ENCODE assay signal across 26 mouse cellular contexts in genomic region chr10:119558432-119558831, GRCm38 (mm10).
DNase-seq lines count a peak whose midpoint lies in the region; ATAC-seq and TF ChIP-seq lines count a peak whose summit lies in the region.
"Had no signal": no experiment of that assay in that cellular context is flagged by ENCODE, and none has a peak within 500 bp of the region (broad histone marks: within the 10 kb centered on the region; RNA-seq: fewer than 3 reads in every experiment).

No protein-coding gene starts in this region.

- TF ChIP-seq CTCF in midbrain, postnatal 0 days (IDR thresholded peaks at IDR 0.05): no peak

- H3K4me2 ChIP-seq in hindbrain, embryonic 15.5 days: no peak overlapping the region
- no peak overlapping the region for H3K4me2 ChIP-seq in hindbrain, embryonic 12.5 days (replicated peaks)
- no peak overlapping the region for H3K4me2 ChIP-seq in midbrain, postnatal 0 days (ENCODE audit: low read depth, low read length, poor library complexity, severe bottlenecking)
- no peak overlapping the region for H3K4me2 ChIP-seq in midbrain, embryonic 16.5 days (ENCODE audit: low read length)
- H3K4me2 ChIP-seq in neural tube, embryonic 13.5 days: no peak overlapping the region
- H3K4me2 ChIP-seq: embryonic facial prominence, embryonic 12.5 days; embryonic facial prominence, embryonic 15.5 days; heart, embryonic 12.5 days; heart, embryonic 15.5 days; intestine, embryonic 15.5 days had no signal

- no peaks in the 10 kb centered on the region for H3K36me3 ChIP-seq in hindbrain, embryonic 15.5 days
- H3K36me3 ChIP-seq in hindbrain, embryonic 12.5 days: no peaks in the 10 kb centered on the region
- no peaks in the 10 kb centered on the region for H3K36me3 ChIP-seq in midbrain, postnatal 0 days (ENCODE audit: insufficient read depth, low read length)
- H3K36me3 ChIP-seq in midbrain, embryonic 16.5 days (ENCODE audit: control insufficient read depth, insufficient read depth, low read length): no peaks in the 10 kb centered on the region
- H3K36me3 ChIP-seq in neural tube, embryonic 13.5 days: no peaks in the 10 kb centered on the region
- H3K36me3 ChIP-seq: embryonic facial prominence, embryonic 12.5 days; embryonic facial prominence, embryonic 15.5 days; G1E; heart, embryonic 12.5 days; heart, embryonic 15.5 days; intestine, embryonic 15.5 days had no signal

- H3K9ac ChIP-seq in hindbrain, embryonic 15.5 days: no peak overlapping the region
- no peak overlapping the region for H3K9ac ChIP-seq in hindbrain, embryonic 12.5 days
- H3K9ac ChIP-seq in midbrain, postnatal 0 days (replicated peaks; ENCODE audit: low read length, poor library complexity, severe bottlenecking): no peak overlapping the region
- H3K9ac ChIP-seq in midbrain, embryonic 16.5 days (ENCODE audit: low read depth, low read length): no peak overlapping the region
- H3K9ac ChIP-seq in neural tube, embryonic 13.5 days: no peak overlapping the region
- H3K9ac ChIP-seq: embryonic facial prominence, embryonic 12.5 days; embryonic facial prominence, embryonic 15.5 days; forebrain, postnatal 0 days; heart, embryonic 12.5 days; heart, embryonic 15.5 days; intestine, embryonic 15.5 days had no signal

- H3K9me3 ChIP-seq in hindbrain, embryonic 15.5 days: no peaks in the 10 kb centered on the region
- H3K9me3 ChIP-seq in hindbrain, embryonic 12.5 days (replicated peaks): no peaks in the 10 kb centered on the region
- H3K9me3 ChIP-seq in midbrain, postnatal 0 days (ENCODE audit: low read length): no peaks in the 10 kb centered on the region
- H3K9me3 ChIP-seq in midbrain, embryonic 16.5 days (replicated peaks; ENCODE audit: control insufficient read depth, low read length, poor library complexity, severe bottlenecking): no peaks in the 10 kb centered on the region
- H3K9me3 ChIP-seq in neural tube, embryonic 13.5 days: no peaks in the 10 kb centered on the region
- H3K9me3 ChIP-seq: embryonic facial prominence, embryonic 12.5 days; embryonic facial prominence, embryonic 15.5 days; heart, embryonic 12.5 days; heart, embryonic 15.5 days; intestine, embryonic 15.5 days had no signal

- WGBS in hindbrain, embryonic 15.5 days: 53% methylated on average over 7 of the region's 7 CpGs
- 68% methylated on average over 7 of the region's 7 CpGs for WGBS in hindbrain, embryonic 12.5 days
- WGBS in midbrain, postnatal 0 days: 74% methylated on average over 7 of the region's 7 CpGs
- WGBS in midbrain, embryonic 16.5 days: 86% methylated on average over 7 of the region's 7 CpGs
- WGBS in neural tube, embryonic 13.5 days: 48% methylated on average over 7 of the region's 7 CpGs

- no peaks in the 10 kb centered on the region for H3K27me3 ChIP-seq in hindbrain, embryonic 15.5 days
- H3K27me3 ChIP-seq in hindbrain, embryonic 12.5 days: no peaks in the 10 kb centered on the region
- no peaks in the 10 kb centered on the region for H3K27me3 ChIP-seq in midbrain, postnatal 0 days (ENCODE audit: insufficient read depth, low read length)
- H3K27me3 ChIP-seq in midbrain, embryonic 16.5 days (ENCODE audit: control insufficient read depth, insufficient read depth, low read depth, low read length): no peaks in the 10 kb centered on the region
- no peaks in the 10 kb centered on the region for H3K27me3 ChIP-seq in neural tube, embryonic 13.5 days
- H3K27me3 ChIP-seq: CH12.LX; embryonic facial prominence, embryonic 12.5 days; embryonic facial prominence, embryonic 15.5 days; heart, embryonic 12.5 days; heart, embryonic 15.5 days; intestine, embryonic 15.5 days; Patski had no signal

- DNase-seq in midbrain, postnatal 0 days (ENCODE audit: low spot score): peak; percentile 54
- no peak for DNase-seq in gastrocnemius, postnatal 10 days
- DNase-seq: adrenal gland, postnatal 10 days; adrenal gland, postnatal 36 days; B cell, adult 2 months; cerebellum, adult 18-20 months; cerebellum, adult 9-11 months; cerebellum, postnatal 25 days; forebrain, postnatal 0 days; gastrocnemius, postnatal 36 days; heart, postnatal 10 days; heart, postnatal 36 days; kidney, adult 11 months had no signal

- H3K4me1 ChIP-seq in hindbrain, embryonic 15.5 days (replicated peaks): 0 out of 2 replicates have a peak, but pooled peaks cover 2% of the 10 kb centered on the region
- H3K4me1 ChIP-seq in hindbrain, embryonic 12.5 days: no peaks in the 10 kb centered on the region
- no peaks in the 10 kb centered on the region for H3K4me1 ChIP-seq in midbrain, postnatal 0 days (ENCODE audit: insufficient read depth, low read length)
- peaks cover 2% of the 10 kb centered on the region for H3K4me1 ChIP-seq in midbrain, embryonic 16.5 days (ENCODE audit: control insufficient read depth, insufficient read depth, low read length)
- peaks cover 5% of the 10 kb centered on the region; the same call in 1 of the 2 replicates for H3K4me1 ChIP-seq in neural tube, embryonic 13.5 days (replicated peaks)
- H3K4me1 ChIP-seq: embryonic facial prominence, embryonic 12.5 days; embryonic facial prominence, embryonic 15.5 days; heart, embryonic 12.5 days; heart, embryonic 15.5 days; intestine, embryonic 15.5 days had no signal

- peak; percentile 19; the same call in 1 of the 2 replicates for ATAC-seq in hindbrain, embryonic 15.5 days (ENCODE audit: low FRiP score, low read depth)
- no peak for ATAC-seq in hindbrain, embryonic 12.5 days (ENCODE audit: low FRiP score)
- no peak for ATAC-seq in midbrain, postnatal 0 days (ENCODE audit: low FRiP score)
- ATAC-seq in midbrain, embryonic 16.5 days: no peak
- peak; percentile 27 for ATAC-seq in neural tube, embryonic 13.5 days (ENCODE audit: low read depth)
- ATAC-seq: forebrain, embryonic 14.5 days; forebrain, postnatal 0 days; intestine, embryonic 15.5 days; Patski had no signal

- H3K4me3 ChIP-seq in hindbrain, embryonic 15.5 days: no peak overlapping the region
- no peak overlapping the region for H3K4me3 ChIP-seq in hindbrain, embryonic 12.5 days
- H3K4me3 ChIP-seq in midbrain, postnatal 0 days (ENCODE audit: low read depth, low read length): no peak overlapping the region
- no peak overlapping the region for H3K4me3 ChIP-seq in midbrain, embryonic 16.5 days (ENCODE audit: low read depth, low read length)
- no peak overlapping the region for H3K4me3 ChIP-seq in neural tube, embryonic 13.5 days
- H3K4me3 ChIP-seq: embryonic facial prominence, embryonic 12.5 days; embryonic facial prominence, embryonic 15.5 days; heart, embryonic 12.5 days; heart, embryonic 15.5 days; intestine, embryonic 15.5 days had no signal

- no peak overlapping the region for H3K27ac ChIP-seq in hindbrain, embryonic 15.5 days (replicated peaks)
- H3K27ac ChIP-seq in hindbrain, embryonic 12.5 days: no peak overlapping the region
- H3K27ac ChIP-seq in midbrain, postnatal 0 days (ENCODE audit: low read depth, low read length): no peak overlapping the region
- no peak overlapping the region for H3K27ac ChIP-seq in midbrain, embryonic 16.5 days (ENCODE audit: low read length)
- H3K27ac ChIP-seq in neural tube, embryonic 13.5 days (replicated peaks): no peak overlapping the region; the same call in 1 of the 2 replicates
- H3K27ac ChIP-seq: embryonic facial prominence, embryonic 12.5 days; embryonic facial prominence, embryonic 15.5 days; heart, embryonic 15.5 days; intestine, embryonic 15.5 days had no signal

Comparison
In these comparisons a context has a peak if more than half of its experiments do, and no peak if none do; other contexts are left out.
1. ATAC-seq: peak in hindbrain, embryonic 15.5 days (single experiment) and neural tube, embryonic 13.5 days (single experiment); none in hindbrain, embryonic 12.5 days (single experiment), midbrain, postnatal 0 days (single experiment) and midbrain, embryonic 16.5 days (single experiment).